Mouse (Mus musculus): Measurements from ENCODE around the gene Rnf180.

GRCm38 (mm10) chr13:105150006-105150405 lies 144.6 kb downstream of the Rnf180 start:
- no peak for TF ChIP-seq POLR2A (IDR thresholded peaks at IDR 0.05; ENCODE audit: extremely low read depth, insufficient read depth, low read length)
- no peak for TF ChIP-seq CTCF (IDR thresholded peaks at IDR 0.05; ENCODE audit: low read depth, low read length)
